Mouse (Mus musculus) megakaryocyte, embryonic 14.5 days (primary cell): ENCODE results near the gene Scube3. TPM values are rescaled to one million over a fixed set of nuclear protein-coding genes. Genes with fewer than 3 reads are reported as not detected.
"Not testable (repeated sequence)": the region's sequence is repeated elsewhere in the genome, so short reads cannot be mapped to it uniquely, and the experiment has no call there.

Experiments used
- H3K27me3 ChIP-seq: replicated peaks from 2 replicates; pipeline ENCODE3; 2012; ENCODE audit warnings: inconsistent platforms
- H3K36me3 ChIP-seq: replicated peaks from 2 replicates; pipeline ENCODE3; 2012; ENCODE audit warnings: low read length, inconsistent platforms, mixed read lengths
- H3K4me1 ChIP-seq: 2 replicates; pipeline ENCODE4 v1.6.1; 2012; ENCODE audit warnings: inconsistent platforms
- H3K4me3 ChIP-seq: replicated peaks from 2 replicates; pipeline ENCODE3; 2012; ENCODE audit warnings: moderate library complexity, mild to moderate bottlenecking, inconsistent platforms
- H3K9me3 ChIP-seq: 2 replicates; pipeline ENCODE4 v1.6.1; 2012; ENCODE audit warnings: inconsistent platforms
- FLI1 ChIP-seq: IDR thresholded peaks from 2 replicates; pipeline ENCODE4 v1.6.1; 2012; ENCODE audit warnings: low read length, inconsistent platforms, mixed read lengths
- GATA1 ChIP-seq: IDR thresholded peaks from 3 replicates; pipeline ENCODE4 v1.6.1; 2012; ENCODE audit warnings: mixed read lengths, low read length, inconsistent platforms, borderline replicate concordance
- polyA plus RNA-seq: library from polyadenylated mRNA; stranded (reverse); fragments of >175 nt; gene quantifications from 2 replicates; pipeline ENCODE4 v1.2.3, GENCODE M21; 2012; ENCODE audit warnings: low replicate concordance; ENCODE audit not compliant: insufficient read depth

The Scube3 gene
- polyA plus RNA-seq, 1 experiment: not detected

- H3K36me3 ChIP-seq: peaks cover 56% of the 10 kb centered on the region
- no peaks in the 10 kb centered on the region for H3K27me3 ChIP-seq
- TF ChIP-seq FLI1 (no peak), GATA1 (no peak)
- peak overlapping the region; percentile 18 for H3K4me3 ChIP-seq
- peaks cover 86% of the 10 kb centered on the region for H3K4me1 ChIP-seq
- H3K9me3 ChIP-seq: no peaks in the 10 kb centered on the region
Measured at GRCm38 (mm10) chr17:28211921-28212341, 70.0 kb downstream of the Scube3 start.

- Histone ChIP-seq H3K4me1 (peaks cover 86% of the 10 kb centered on the region), H3K36me3 (peaks cover 60% of the 10 kb centered on the region), H3K9me3 (no peaks in the 10 kb centered on the region), H3K4me3 (peak overlapping the region; percentile 60), H3K27me3 (no peaks in the 10 kb centered on the region)
- no peak for TF ChIP-seq FLI1
- no peak for TF ChIP-seq GATA1
Measured at GRCm38 (mm10) chr17:28212391-28212790, 70.5 kb downstream of the Scube3 start.

DNA sequence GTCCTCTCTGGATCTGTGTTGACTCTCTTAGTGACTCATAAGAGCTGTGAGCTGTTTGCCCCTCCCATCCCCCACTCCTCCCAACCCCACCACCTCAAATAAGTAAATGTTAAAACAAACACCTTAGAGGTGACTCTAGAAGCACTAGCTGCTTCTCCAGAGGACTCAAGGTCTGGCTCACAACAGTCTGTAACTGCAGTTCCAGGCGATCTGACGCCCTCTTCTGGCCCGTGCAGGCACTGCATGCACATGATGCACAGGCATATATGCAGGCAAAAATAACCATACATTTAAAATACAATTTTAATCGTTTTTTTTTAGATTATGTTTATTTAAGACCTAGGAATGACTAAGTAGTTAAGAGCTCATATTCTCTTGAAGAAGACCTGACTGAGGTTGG, 71.3 kb downstream of the Scube3 start:
- Histone ChIP-seq H3K4me3 (no peak overlapping the region), H3K9me3 (no peaks in the 10 kb centered on the region), H3K4me1 (peaks cover 86% of the 10 kb centered on the region), H3K36me3 (peaks cover 60% of the 10 kb centered on the region), H3K27me3 (no peaks in the 10 kb centered on the region)
- TF ChIP-seq GATA1: no peak
- TF ChIP-seq FLI1: no peak

DNA sequence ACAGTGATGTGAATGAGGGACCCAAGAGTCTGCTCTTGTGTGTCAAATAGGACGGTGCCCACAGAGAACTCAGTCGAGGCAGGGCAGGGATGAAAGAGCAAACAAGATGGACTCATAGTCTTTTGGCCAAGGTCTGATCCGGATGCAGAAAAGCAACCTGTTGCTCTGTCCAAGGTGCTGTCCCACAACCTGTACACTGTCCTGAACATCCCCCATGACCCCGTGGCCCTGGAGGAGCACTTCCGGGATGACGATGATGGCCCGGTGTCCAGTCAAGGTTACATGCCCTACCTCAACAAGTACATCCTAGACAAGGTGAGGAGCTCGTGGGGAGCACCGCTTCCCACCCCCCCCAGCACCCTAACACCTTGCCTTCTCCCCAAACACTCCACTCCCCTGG, 74.8 kb downstream of the Scube3 start:
- peaks cover 83% of the 10 kb centered on the region for H3K36me3 ChIP-seq
- TF ChIP-seq FLI1: no peak

DNA sequence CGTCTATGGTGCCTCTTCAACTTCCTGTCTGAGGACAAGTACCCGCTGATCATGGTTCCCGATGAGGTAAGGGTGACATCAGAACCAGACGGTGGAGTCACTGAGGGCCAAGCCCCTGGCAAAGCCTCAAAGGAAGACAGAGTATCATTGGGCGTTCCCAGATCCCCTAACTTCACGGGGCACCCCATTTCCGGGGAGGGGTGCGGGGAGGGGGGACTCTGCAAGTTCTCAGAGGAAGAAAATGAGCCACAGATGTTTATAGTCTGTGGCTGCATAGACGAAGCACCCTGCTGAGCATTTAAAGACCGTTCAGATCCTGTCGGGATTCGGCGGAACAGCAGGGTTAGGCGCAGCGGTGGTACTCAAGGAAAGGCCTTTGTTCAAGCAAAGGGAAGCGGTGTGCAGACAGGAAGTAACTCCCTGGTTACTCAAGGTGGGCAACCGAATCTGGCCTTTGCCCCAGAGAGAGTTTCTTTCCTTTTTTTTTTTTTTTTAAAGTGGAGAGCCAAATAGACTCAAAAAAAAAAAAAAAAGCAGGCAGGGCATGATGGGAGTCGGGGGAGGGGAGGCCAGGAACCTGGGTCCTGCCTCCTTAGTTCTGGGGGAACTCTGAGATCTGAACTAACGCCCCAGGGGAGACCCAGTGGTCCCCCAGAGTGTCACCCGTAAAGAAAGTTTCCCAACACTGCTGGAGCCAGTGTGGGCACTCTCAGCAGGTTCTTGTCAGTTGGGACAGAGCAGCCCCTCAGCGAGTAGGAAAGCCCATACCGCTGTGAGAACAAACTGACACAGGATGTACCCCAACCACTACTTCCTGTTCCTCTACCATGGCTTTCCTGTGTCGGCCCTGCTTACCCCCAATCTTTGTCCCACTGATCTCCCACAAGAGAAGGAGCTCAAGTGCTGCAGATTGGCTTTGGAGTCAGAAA, 76.0 kb downstream of the Scube3 start:
- H3K4me3 ChIP-seq: peak overlapping the region; percentile 88
- H3K4me1 ChIP-seq: peaks cover 82% of the 10 kb centered on the region
- peaks cover 82% of the 10 kb centered on the region for H3K36me3 ChIP-seq

More for the DNA sequence above, 74.8 kb downstream of the Scube3 start:
- Histone ChIP-seq H3K9me3 (no peaks in the 10 kb centered on the region), H3K4me1 (peaks cover 86% of the 10 kb centered on the region), H3K27me3 (no peaks in the 10 kb centered on the region), H3K4me3 (peak overlapping the region; percentile 88)

DNA sequence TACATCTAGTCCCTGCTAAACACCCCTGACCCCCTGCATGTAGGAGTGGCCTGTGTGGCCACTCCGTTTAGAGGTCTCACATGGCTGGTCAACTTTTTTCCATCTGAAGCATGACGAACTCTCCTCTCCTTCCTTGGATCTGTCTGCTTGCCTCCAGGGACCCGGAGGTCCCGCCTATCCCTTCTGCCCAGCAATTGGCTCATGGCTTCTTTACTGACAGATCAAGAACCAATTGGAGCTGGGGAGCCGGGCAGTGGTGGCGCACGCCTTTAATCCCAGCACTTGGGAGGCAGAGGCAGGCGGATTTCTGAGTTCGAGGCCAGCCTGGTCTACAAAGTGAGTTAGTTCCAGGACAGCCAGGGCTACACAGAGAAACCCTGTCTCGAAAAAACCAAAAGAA, 80.5 kb downstream of the Scube3 start:
- not testable (repeated sequence) for H3K27me3 ChIP-seq, H3K9me3 ChIP-seq, H3K4me3 ChIP-seq
- peaks cover 81% of the 10 kb centered on the region for H3K36me3 ChIP-seq
- H3K4me1 ChIP-seq: peaks cover 79% of the 10 kb centered on the region

More for the DNA sequence above, 76.0 kb downstream of the Scube3 start:
- H3K27me3 ChIP-seq: no peaks in the 10 kb centered on the region
- TF ChIP-seq GATA1 (no peak), FLI1 (no peak)
- no peaks in the 10 kb centered on the region for H3K9me3 ChIP-seq

DNA sequence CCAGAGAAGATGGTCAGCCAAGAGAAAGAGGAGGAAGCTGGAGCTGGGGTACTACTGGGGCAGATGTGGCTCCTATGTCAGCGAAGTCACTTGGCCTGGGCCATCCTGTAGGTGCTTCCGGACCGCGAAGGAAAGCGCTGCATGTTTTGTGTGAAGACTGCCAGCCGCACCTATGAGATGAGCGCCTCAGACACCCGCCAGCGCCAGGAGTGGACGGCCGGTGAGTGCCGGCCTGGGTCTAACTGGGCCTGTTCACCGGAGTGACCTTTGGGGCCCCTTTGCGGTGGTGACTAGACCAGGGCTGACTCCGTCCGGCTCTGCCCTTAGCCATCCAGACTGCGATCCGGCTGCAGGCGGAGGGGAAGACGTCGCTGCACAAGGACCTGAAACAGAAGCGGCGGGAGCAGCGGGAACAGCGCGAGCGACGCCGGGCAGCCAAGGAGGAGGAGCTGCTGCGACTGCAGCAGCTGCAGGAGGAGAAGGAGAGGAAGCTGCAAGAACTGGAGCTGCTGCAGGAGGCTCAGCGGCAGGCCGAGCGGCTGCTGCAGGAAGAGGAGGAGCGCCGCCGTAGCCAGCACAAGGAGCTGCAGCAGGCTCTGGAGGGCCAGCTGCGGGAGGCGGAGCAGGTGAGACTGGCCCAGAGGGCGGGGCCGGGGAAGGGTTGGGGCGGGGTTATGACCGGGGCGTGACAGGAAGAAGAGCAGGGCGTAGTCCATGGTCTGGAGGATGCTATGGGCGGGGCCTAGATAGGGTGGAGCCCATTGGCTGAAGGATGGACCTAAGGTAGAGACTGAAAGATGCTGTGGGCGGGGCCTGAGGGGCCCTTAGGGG, 81.8 kb downstream of the Scube3 start:
- Histone ChIP-seq H3K27me3 (no peaks in the 10 kb centered on the region), H3K4me3 (peak overlapping the region; percentile 91), H3K4me1 (peaks cover 69% of the 10 kb centered on the region), H3K36me3 (peaks cover 89% of the 10 kb centered on the region), H3K9me3 (no peaks in the 10 kb centered on the region)
- TF ChIP-seq GATA1 (no peak), FLI1 (no peak)

Other genes with a start within 250 kb of the Scube3 start
- gene Anks1, start 232.8 kb upstream of the Scube3 start, polyA plus RNA-seq: 18.1 and 19.1 TPM in 2 replicates
- 13.2 and 82.5 TPM in 2 replicates for gene Taf11, start 232.3 kb upstream of the Scube3 start, polyA plus RNA-seq
- gene Tcp11, start 61.5 kb upstream of the Scube3 start, polyA plus RNA-seq: 0.47 TPM in 1 of 2 replicates, not detected in the other
- gene Zfp523, start 35.0 kb downstream of the Scube3 start, polyA plus RNA-seq: 45.0 and 64.1 TPM in 2 replicates
- gene Def6, start 65.6 kb downstream of the Scube3 start, polyA plus RNA-seq: 90.3 and 202 TPM in 2 replicates
- 132 and 226 TPM in 2 replicates for gene Ppard, start 90.6 kb downstream of the Scube3 start, polyA plus RNA-seq
- gene Fance, start 171.4 kb downstream of the Scube3 start, polyA plus RNA-seq: 33.1 and 40.3 TPM in 2 replicates
- 4,291 and 7,093 TPM in 2 replicates for gene Rpl10a, start 186.3 kb downstream of the Scube3 start, polyA plus RNA-seq
- gene Tead3, start 208.7 kb downstream of the Scube3 start, polyA plus RNA-seq: 0.26 TPM in 1 of 2 replicates, not detected in the other
- gene Tulp1, start 223.1 kb downstream of the Scube3 start, polyA plus RNA-seq: 2.7 TPM in 1 of 2 replicates, not detected in the other